Mouse (Mus musculus): ENCODE results near the gene Lypd3.

DNA sequence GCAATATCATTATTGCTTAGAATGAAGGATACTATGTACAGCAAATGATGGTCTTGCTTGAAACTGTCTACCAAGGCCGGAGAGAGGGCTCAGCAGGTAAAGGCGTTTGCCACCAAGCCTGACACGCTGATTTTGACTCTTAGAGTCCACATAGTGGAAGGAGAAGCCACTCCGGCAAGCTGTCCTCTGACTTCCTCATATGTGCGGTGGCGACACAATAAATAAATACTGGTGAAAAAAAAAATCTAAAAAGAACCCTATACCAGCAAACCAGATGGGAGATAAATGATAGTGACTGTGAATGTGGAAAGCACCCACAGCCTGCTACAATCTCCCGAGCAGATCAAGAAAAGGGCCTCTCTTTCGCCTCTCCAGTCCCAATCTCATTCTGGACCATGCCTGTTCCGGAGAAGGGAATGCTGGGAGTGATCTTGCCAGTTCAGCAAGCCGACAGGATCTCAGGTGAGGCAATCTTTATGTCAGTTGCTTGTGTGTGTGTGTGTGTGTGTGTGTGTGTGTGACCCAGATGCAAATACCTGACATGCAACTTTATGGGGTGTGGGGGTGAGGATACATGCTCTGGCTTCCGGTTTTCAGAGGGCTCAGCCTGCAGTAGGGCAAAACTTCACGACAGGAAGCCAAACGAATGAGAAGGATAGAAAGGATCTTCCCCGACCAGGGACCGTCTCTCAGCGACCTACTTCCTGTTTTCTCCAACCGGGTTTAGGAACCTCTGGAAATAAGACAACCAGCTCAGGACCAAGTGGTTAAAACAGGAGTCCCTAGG is 25.0 kb downstream of the Lypd3 start:
- no peak for TF ChIP-seq CTCF (IDR thresholded peaks at IDR 0.05)
- no peak for TF ChIP-seq POLR2A (IDR thresholded peaks at IDR 0.05; ENCODE audit: insufficient read depth, low read depth, low read length)
- TF ChIP-seq EP300 (IDR thresholded peaks at IDR 0.05; ENCODE audit: insufficient read depth, low read depth, low read length), result no peak

All from heart, adult 2 months (tissue).